9 mouse cellular contexts compared by ENCODE assay signal in genomic region chr7:101414661-101415511, GRCm38 (mm10). TPM values are rescaled to one million over a fixed set of nuclear protein-coding genes. Genes with fewer than 3 reads are reported as not detected.
DNase-seq lines count a peak whose midpoint lies in the region; ATAC-seq and TF ChIP-seq lines count a peak whose summit lies in the region.
"Had no signal": no experiment of that assay in that cellular context is flagged by ENCODE, and none has a peak within 500 bp of the region (broad histone marks: within the 10 kb centered on the region; RNA-seq: fewer than 3 reads in every experiment).

No protein-coding gene starts in this region.

- H3K4me2 ChIP-seq in embryonic facial prominence, embryonic 11.5 days (ENCODE audit: low read depth, low read length) = no peak overlapping the region
- H3K4me2 ChIP-seq in intestine, postnatal 0 days (replicated peaks; ENCODE audit: low read depth) = no peak overlapping the region
- no peak overlapping the region for H3K4me2 ChIP-seq in midbrain, embryonic 14.5 days (ENCODE audit: low read length)

- no peaks in the 10 kb centered on the region for H3K4me1 ChIP-seq in embryonic facial prominence, embryonic 11.5 days (ENCODE audit: control insufficient read depth, insufficient read depth, low read length)
- H3K4me1 ChIP-seq in intestine, postnatal 0 days (replicated peaks; ENCODE audit: control insufficient read depth, insufficient read depth, low read length) = no peaks in the 10 kb centered on the region; the same call in 1 of the 2 replicates
- peaks cover 15% of the 10 kb centered on the region for H3K4me1 ChIP-seq in midbrain, embryonic 14.5 days (ENCODE audit: control insufficient read depth, insufficient read depth, low read length)

- no peak for TF ChIP-seq CTCF in layer of hippocampus, adult 2 months (conservative IDR thresholded peaks at IDR 0.05)
- no peak for TF ChIP-seq CTCF in intestine, postnatal 0 days (IDR thresholded peaks at IDR 0.05; ENCODE audit: low read depth)
- TF ChIP-seq CTCF in gastrocnemius, adult 2 months (IDR thresholded peaks at IDR 0.05) = no peak

- H3K36me3 ChIP-seq in embryonic facial prominence, embryonic 11.5 days (replicated peaks; ENCODE audit: control insufficient read depth, insufficient read depth, low read depth, low read length) = no peaks in the 10 kb centered on the region
- H3K36me3 ChIP-seq in intestine, postnatal 0 days (ENCODE audit: control insufficient read depth, insufficient read depth) = peaks cover 29% of the 10 kb centered on the region; the same call in 1 of the 2 replicates
- H3K36me3 ChIP-seq in midbrain, embryonic 14.5 days (ENCODE audit: control insufficient read depth, insufficient read depth, low read length) = no peaks in the 10 kb centered on the region

- no peak for ATAC-seq in embryonic facial prominence, embryonic 11.5 days (replicated peaks; ENCODE audit: insufficient number of reproducible peaks, low FRiP score, low TSS enrichment, low read depth)
- ATAC-seq in intestine, postnatal 0 days = peak; percentile 28; the same call in 1 of the 2 replicates
- peak; percentile 48; the same call in 1 of the 2 replicates for ATAC-seq in midbrain, embryonic 14.5 days (ENCODE audit: low FRiP score, low TSS enrichment)
- no peak for ATAC-seq in CD4-positive, CD25-positive, alpha-beta regulatory T cell, adult 4 months

- DNase-seq in layer of hippocampus, adult 2 months (ENCODE audit: low spot score in 2 of 2) = no peak
- DNase-seq in layer of hippocampus, adult 9-10 months (ENCODE audit: low spot score) = no peak
- peak; percentile 44 for DNase-seq in embryonic facial prominence, embryonic 11.5 days (ENCODE audit: low spot score)
- DNase-seq in midbrain, embryonic 14.5 days = peak; percentile 71
- no peak for DNase-seq in gastrocnemius, postnatal 10 days
- no peak for DNase-seq in gastrocnemius, adult 2 months

- H3K27ac ChIP-seq in layer of hippocampus, adult 2 months = peak overlapping the region; percentile 70
- 0 out of 2 replicates have a peak overlapping the region, but pooled peaks have one; percentile 13 for H3K27ac ChIP-seq in embryonic facial prominence, embryonic 11.5 days (replicated peaks; ENCODE audit: low read depth, low read length)
- no peak overlapping the region for H3K27ac ChIP-seq in intestine, postnatal 0 days (ENCODE audit: low read depth, low read length)
- H3K27ac ChIP-seq in midbrain, embryonic 14.5 days (replicated peaks; ENCODE audit: low read depth, low read length) = peak overlapping the region; percentile 68
- H3K27ac ChIP-seq in gastrocnemius, adult 2 months = no peak overlapping the region

- no peaks in the 10 kb centered on the region for H3K9me3 ChIP-seq in embryonic facial prominence, embryonic 11.5 days (replicated peaks; ENCODE audit: control insufficient read depth, low read length)
- no peaks in the 10 kb centered on the region for H3K9me3 ChIP-seq in intestine, postnatal 0 days (ENCODE audit: control insufficient read depth)
- no peaks in the 10 kb centered on the region for H3K9me3 ChIP-seq in midbrain, embryonic 14.5 days (ENCODE audit: control insufficient read depth, low read length)

- no peak overlapping the region; the same call in 1 of the 2 replicates for H3K9ac ChIP-seq in embryonic facial prominence, embryonic 11.5 days (replicated peaks; ENCODE audit: low read length)
- no peak overlapping the region for H3K9ac ChIP-seq in intestine, postnatal 0 days (ENCODE audit: low read depth, low read length)
- no peak overlapping the region for H3K9ac ChIP-seq in midbrain, embryonic 14.5 days (replicated peaks; ENCODE audit: low read length)

- WGBS in embryonic facial prominence, embryonic 11.5 days = 32% methylated on average over 7 of the region's 7 CpGs
- WGBS in intestine, postnatal 0 days = 34% methylated on average over 6 of the region's 7 CpGs
- WGBS in midbrain, embryonic 14.5 days = 27% methylated on average over 7 of the region's 7 CpGs

- no peak overlapping the region for H3K4me3 ChIP-seq in layer of hippocampus, adult 2 months
- no peak overlapping the region for H3K4me3 ChIP-seq in embryonic facial prominence, embryonic 11.5 days (ENCODE audit: low read depth, low read length)
- H3K4me3 ChIP-seq in intestine, postnatal 0 days (ENCODE audit: low read depth, low read length) = no peak overlapping the region
- H3K4me3 ChIP-seq in midbrain, embryonic 14.5 days (replicated peaks; ENCODE audit: low read depth, low read length) = no peak overlapping the region
- no peak overlapping the region for H3K4me3 ChIP-seq in gastrocnemius, adult 2 months

- no peaks in the 10 kb centered on the region for H3K27me3 ChIP-seq in embryonic facial prominence, embryonic 11.5 days (ENCODE audit: control insufficient read depth, insufficient read depth, low read length)
- H3K27me3 ChIP-seq in intestine, postnatal 0 days (replicated peaks; ENCODE audit: control insufficient read depth, insufficient read depth, low read length) = peaks cover 2% of the 10 kb centered on the region; the same call in 1 of the 2 replicates
- H3K27me3 ChIP-seq in midbrain, embryonic 14.5 days (ENCODE audit: control insufficient read depth, insufficient read depth, low read length) = peaks cover 6% of the 10 kb centered on the region; the same call in 1 of the 2 replicates

- intact Hi-C loops in gastrocnemius, adult 2 months (cut with DNase I) = no loop called here

RNA-seq across cellular contexts. Expression of gene Gm45837, which starts 4.2 kb away (rescaled TPM):
- total RNA-seq in layer of hippocampus, adult 2 months (2021) = 1 to 10 TPM in 1 of 2 experiments, not detected in 1; 2.4 TPM
- 4.2 TPM in 1 of 2 replicates, not detected in the other for polyA plus RNA-seq in embryonic facial prominence, embryonic 11.5 days (2014; fragmentation: Nextera tagmentation; extraction: Ambion mirVana)
- not detected in 2 replicates for polyA plus RNA-seq in intestine, postnatal 0 days (2015; fragmentation: Nextera tagmentation; extraction: Ambion mirVana)
- not detected in 2 replicates for polyA plus RNA-seq in midbrain, embryonic 14.5 days (2014; fragmentation: Nextera tagmentation; extraction: Ambion mirVana)
- total RNA-seq in gastrocnemius, postnatal 10 days (2021) = 1 to 10 TPM in 1 of 2 experiments, not detected in 1; 4.7 TPM
- total RNA-seq in gastrocnemius, adult 2 months (2021) = not detected
- polyA plus RNA-seq in CD4-positive, CD25-positive, alpha-beta regulatory T cell, adult 4 months (2017; shearing (Covaris generic)) = 10 to 100 TPM in 1 of 2 experiments, not detected in 1; 33.3 TPM
- total RNA-seq: left cerebral cortex, postnatal 25 days had no signal

RNA-seq across cellular contexts. Expression of gene Pde2a, which starts 6.6 kb away (rescaled TPM):
- 100 to 1,000 TPM; 300 to 318 TPM for total RNA-seq in layer of hippocampus, adult 2 months (2021)
- 10.6 and 18.6 TPM in 2 replicates for polyA plus RNA-seq in embryonic facial prominence, embryonic 11.5 days (2014; fragmentation: Nextera tagmentation; extraction: Ambion mirVana)
- polyA plus RNA-seq in intestine, postnatal 0 days (2015; fragmentation: Nextera tagmentation; extraction: Ambion mirVana) = 11.1 and 11.2 TPM in 2 replicates
- 23.0 and 25.7 TPM in 2 replicates for polyA plus RNA-seq in midbrain, embryonic 14.5 days (2014; fragmentation: Nextera tagmentation; extraction: Ambion mirVana)
- 10 to 100 TPM; 48.2 to 48.4 TPM for total RNA-seq in gastrocnemius, postnatal 10 days (2021)
- total RNA-seq in gastrocnemius, adult 2 months (2021) = 10 to 100 TPM; 21.2 to 28.5 TPM
- polyA plus RNA-seq in CD4-positive, CD25-positive, alpha-beta regulatory T cell, adult 4 months (2017; shearing (Covaris generic)) = 10 to 100 TPM; 23.0 to 83.7 TPM

Comparison
In these comparisons a context has a peak if more than half of its experiments do, and no peak if none do; other contexts are left out.
1. DNase-seq: peak in embryonic facial prominence, embryonic 11.5 days (single experiment) and midbrain, embryonic 14.5 days (single experiment); none in layer of hippocampus, adult 2 months (0 of 2), layer of hippocampus, adult 9-10 months (single experiment), gastrocnemius, postnatal 10 days (single experiment) and gastrocnemius, adult 2 months (single experiment).
2. H3K27ac ChIP-seq: peak in layer of hippocampus, adult 2 months (single experiment), embryonic facial prominence, embryonic 11.5 days (single experiment) and midbrain, embryonic 14.5 days (single experiment); none in intestine, postnatal 0 days (single experiment) and gastrocnemius, adult 2 months (single experiment).
3. ATAC-seq: peak in intestine, postnatal 0 days (single experiment) and midbrain, embryonic 14.5 days (single experiment); none in embryonic facial prominence, embryonic 11.5 days (single experiment) and CD4-positive, CD25-positive, alpha-beta regulatory T cell, adult 4 months (single experiment).